Mouse (Mus musculus) ES-E14 (cell line): Measurements from ENCODE around the gene Chrna4.

Experiments used
- HCFC1 ChIP-seq: IDR thresholded peaks from 2 replicates; pipeline ENCODE4 v1.6.1; 2012; ENCODE audit warnings: low read length, inconsistent platforms, borderline replicate concordance; ENCODE audit not compliant: insufficient read depth
- ZC3H11A ChIP-seq: IDR thresholded peaks from 2 replicates; pipeline ENCODE4 v1.6.1; 2012; ENCODE audit warnings: low read depth, mild to moderate bottlenecking, inconsistent platforms, low read length, borderline replicate concordance
- ZNF384 ChIP-seq: IDR thresholded peaks from 2 replicates; pipeline ENCODE4 v1.6.1; 2012; ENCODE audit warnings: low read depth, low read length, inconsistent platforms

GRCm38 (mm10) chr2:181036561-181036960 is 6.8 kb downstream of the Chrna4 start:
- no peak for TF ChIP-seq ZNF384
- TF ChIP-seq HCFC1: no peak
- no peak for TF ChIP-seq ZC3H11A
